Mouse (Mus musculus) erythroblast, embryonic 14.5 days (primary cell): ENCODE results near the gene Slc24a3. TPM values are rescaled to one million over a fixed set of nuclear protein-coding genes. Genes with fewer than 3 reads are reported as not detected.

ENCODE experiments used
- H3K27me3 ChIP-seq: 2 replicates; pipeline ENCODE4 v1.6.1; 2012; ENCODE audit warnings: inconsistent platforms; ENCODE audit not compliant: control insufficient read depth
- H3K36me3 ChIP-seq: 2 replicates; pipeline ENCODE4 v1.6.1; 2012; ENCODE audit warnings: mild to moderate bottlenecking, inconsistent platforms; ENCODE audit not compliant: control insufficient read depth
- H3K4me1 ChIP-seq: 2 replicates; pipeline ENCODE4 v1.6.1; 2012; ENCODE audit warnings: inconsistent platforms; ENCODE audit not compliant: control insufficient read depth
- H3K4me3 ChIP-seq: replicated peaks from 2 replicates; pipeline ENCODE3; 2012; ENCODE audit warnings: moderate library complexity, mild to moderate bottlenecking, inconsistent platforms
- H3K9me3 ChIP-seq: 2 replicates; pipeline ENCODE4 v1.6.1; 2012; ENCODE audit warnings: low read length, inconsistent platforms, mixed read lengths; ENCODE audit not compliant: control insufficient read depth
- GATA1 ChIP-seq: IDR thresholded peaks from 2 replicates; pipeline ENCODE4 v1.6.1; 2012; ENCODE audit warnings: low read length, inconsistent platforms, mixed read lengths
- TAL1 ChIP-seq: IDR thresholded peaks from 3 replicates; pipeline ENCODE4 v1.6.1; 2012; ENCODE audit warnings: low read length, inconsistent platforms, mixed read lengths
- polyA plus RNA-seq: library from polyadenylated mRNA; stranded (reverse); fragments of >175 nt; gene quantifications from 2 replicates; pipeline ENCODE4 v1.2.3, GENCODE M21; 2012

Slc24a3 gene
- polyA plus RNA-seq, 1 experiment = 0.02 TPM

DNA sequence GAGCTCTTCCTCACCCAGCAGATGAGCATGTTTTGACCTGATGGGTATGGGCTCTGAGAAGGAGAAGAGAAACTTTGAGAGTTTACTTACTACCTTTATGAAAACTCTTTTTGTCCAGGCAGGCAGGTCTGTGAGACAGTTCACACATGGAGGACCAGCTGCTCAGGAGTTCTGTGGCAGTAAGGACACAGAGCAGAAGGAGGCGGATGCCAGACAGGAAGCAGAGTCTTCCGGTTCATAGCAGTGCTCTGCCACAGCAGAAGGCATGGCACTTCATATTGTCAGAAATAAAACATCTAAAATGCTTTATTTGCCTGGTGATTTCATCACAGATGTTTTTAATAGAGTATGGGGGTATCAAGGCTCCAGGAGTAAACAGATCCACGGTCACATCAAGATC lies 58.1 kb downstream of the Slc24a3 start:
- no peaks in the 10 kb centered on the region for H3K4me1 ChIP-seq

DNA sequence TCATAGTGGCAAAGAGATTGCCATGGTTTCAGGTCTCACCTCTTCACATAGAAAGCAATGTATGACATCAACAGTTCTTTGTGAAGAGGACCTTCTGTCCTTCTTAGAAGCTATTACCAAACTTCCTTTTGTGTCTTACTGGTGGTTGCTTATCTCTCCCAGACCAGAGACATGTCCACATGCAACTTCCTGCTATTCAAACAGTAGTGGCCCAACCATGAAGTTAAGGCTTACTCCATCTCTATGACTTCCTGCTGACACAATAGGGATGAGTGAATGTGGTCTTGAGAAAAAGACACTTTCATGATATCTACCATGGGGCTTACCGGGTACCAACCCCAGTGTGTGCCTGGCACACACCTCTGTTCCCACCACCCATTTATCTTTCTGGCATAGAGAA lies 58.5 kb downstream of the Slc24a3 start:
- H3K27me3 ChIP-seq = no peaks in the 10 kb centered on the region
- H3K4me3 ChIP-seq = no peak overlapping the region
- H3K36me3 ChIP-seq = no peaks in the 10 kb centered on the region
- TF ChIP-seq TAL1 (no peak), GATA1 (no peak)
- no peaks in the 10 kb centered on the region for H3K4me1 ChIP-seq
- no peaks in the 10 kb centered on the region for H3K9me3 ChIP-seq

More for the DNA sequence above, 58.1 kb downstream of the Slc24a3 start:
- Histone ChIP-seq H3K27me3 (no peaks in the 10 kb centered on the region), H3K4me3 (no peak overlapping the region), H3K9me3 (no peaks in the 10 kb centered on the region), H3K36me3 (no peaks in the 10 kb centered on the region)
- TF ChIP-seq GATA1 = no peak
- TF ChIP-seq TAL1 = no peak

DNA sequence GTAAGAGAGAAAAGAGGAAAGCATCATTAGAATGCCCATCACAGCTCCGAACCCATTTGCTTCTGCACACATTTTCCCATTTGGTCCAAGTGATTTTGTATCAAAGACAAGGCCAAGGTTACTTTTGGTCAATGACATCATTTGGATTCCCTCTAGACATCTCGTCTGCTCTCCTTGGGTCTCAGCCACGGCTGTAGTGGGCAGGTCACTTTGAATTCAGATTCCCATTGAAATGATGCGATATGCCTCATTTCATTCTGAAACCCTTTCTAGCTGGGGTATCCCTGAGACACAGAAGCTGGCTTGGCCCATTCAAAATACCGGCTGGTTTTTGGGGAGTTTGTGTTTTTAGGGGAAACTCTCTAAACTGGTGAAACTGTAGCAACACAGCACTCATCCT lies 59.8 kb downstream of the Slc24a3 start:
- no peak overlapping the region for H3K4me3 ChIP-seq
- no peaks in the 10 kb centered on the region for H3K36me3 ChIP-seq
- H3K27me3 ChIP-seq = no peaks in the 10 kb centered on the region
- H3K4me1 ChIP-seq = no peaks in the 10 kb centered on the region
- TF ChIP-seq TAL1 (no peak), GATA1 (no peak)
- no peaks in the 10 kb centered on the region for H3K9me3 ChIP-seq

DNA sequence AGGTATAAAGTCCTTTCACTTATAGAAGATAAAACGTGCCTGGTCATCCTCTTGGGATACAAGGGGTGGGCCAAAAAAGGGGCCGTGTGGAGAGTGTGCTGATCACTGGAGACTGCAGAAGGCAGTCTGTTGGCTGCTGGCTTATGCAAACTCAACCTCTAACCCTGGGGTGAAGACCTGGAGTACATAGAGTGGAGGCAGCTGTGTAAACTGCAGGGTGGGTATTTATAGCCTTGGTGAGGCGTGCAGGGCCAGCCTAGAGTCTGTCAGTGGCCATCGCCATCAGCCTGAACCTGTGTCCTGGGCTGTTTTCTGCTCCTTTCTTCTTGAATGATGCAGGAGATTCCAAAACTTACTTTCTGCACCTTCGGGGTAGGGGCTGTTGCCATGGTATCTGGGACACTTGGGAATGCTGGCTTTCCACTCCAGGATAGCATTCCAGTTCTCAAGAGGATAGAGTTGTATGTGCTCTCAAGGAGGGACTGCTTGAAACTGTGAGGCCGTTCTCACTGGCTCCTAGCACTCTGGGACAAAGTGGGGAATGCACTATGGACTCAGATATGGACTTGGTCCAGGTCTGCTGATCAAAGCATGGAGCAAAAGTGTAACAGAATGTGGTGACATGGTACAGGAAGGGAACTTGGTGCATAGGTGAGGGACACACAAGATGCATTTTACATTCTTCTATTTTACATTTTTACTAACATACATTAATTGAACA lies 65.4 kb downstream of the Slc24a3 start:
- Histone ChIP-seq H3K4me3 (no peak overlapping the region), H3K36me3 (no peaks in the 10 kb centered on the region), H3K4me1 (no peaks in the 10 kb centered on the region), H3K9me3 (no peaks in the 10 kb centered on the region), H3K27me3 (no peaks in the 10 kb centered on the region)
- TF ChIP-seq GATA1 (no peak), TAL1 (no peak)

DNA sequence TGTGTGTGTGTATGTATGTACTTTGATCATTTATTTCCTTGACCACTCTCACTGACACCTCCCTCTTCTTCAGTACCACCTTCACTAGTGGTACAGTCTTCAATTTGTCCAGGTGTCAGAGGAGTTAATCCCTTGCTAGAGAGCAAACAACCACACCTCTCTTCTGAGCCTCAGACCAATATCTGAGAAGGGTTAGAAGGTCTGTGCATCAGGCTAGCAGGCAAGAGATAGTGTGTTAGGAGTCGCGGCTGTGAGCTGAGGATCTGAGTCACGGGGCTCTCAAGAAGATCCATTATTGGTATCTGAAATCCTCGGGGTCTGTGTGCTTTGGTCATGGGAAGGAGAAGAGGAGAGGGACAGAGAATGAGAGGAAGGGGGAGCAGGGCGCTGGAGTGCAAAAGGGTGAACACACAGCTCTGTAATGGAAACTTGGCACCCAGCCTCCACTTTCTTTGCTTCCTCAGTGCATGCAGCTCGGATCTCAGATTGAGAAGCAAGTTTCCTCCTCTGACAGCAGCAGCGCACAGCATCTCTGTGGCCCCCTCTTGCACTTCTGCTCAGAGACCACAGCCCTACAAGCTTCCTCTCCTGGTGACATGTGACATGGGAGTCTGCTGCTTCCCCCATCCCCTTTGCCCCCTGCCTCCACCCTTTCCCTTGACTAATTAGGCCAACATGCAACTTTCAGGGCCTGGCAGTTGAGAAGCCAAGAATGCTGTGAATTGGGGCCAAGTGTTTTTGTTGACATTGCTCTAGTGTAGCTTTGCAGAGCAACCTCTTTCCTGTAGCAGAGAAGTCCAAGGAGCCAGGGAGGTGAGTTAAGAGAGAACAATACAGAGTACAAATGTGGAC lies 66.2 kb downstream of the Slc24a3 start:
- H3K4me3 ChIP-seq = no peak overlapping the region
- no peaks in the 10 kb centered on the region for H3K27me3 ChIP-seq
- H3K4me1 ChIP-seq = no peaks in the 10 kb centered on the region
- no peaks in the 10 kb centered on the region for H3K36me3 ChIP-seq
- no peaks in the 10 kb centered on the region for H3K9me3 ChIP-seq
- TF ChIP-seq TAL1 (no peak), GATA1 (no peak)

DNA sequence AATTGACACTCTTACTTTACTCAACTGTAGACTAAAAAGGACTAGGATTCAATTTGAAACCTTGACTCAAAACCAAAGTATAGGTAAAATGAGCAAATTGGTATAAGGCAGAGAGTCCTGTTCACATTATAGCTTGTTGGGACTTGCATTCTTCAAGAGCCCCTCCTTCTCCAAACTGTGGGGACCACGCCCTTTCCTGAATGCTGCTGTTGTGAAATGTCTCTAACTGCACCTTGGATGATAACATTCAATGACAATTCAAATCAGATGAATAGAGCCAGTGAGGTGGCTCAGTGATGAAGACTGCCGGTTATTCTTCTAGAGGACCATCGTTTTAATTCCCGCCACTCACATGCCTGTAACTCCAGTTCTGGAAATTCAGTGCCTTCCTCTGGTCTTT lies 78.8 kb downstream of the Slc24a3 start:
- no peaks in the 10 kb centered on the region for H3K4me1 ChIP-seq
- H3K27me3 ChIP-seq = no peaks in the 10 kb centered on the region
- H3K4me3 ChIP-seq = no peak overlapping the region
- no peaks in the 10 kb centered on the region for H3K36me3 ChIP-seq
- TF ChIP-seq TAL1 (no peak), GATA1 (no peak)
- no peaks in the 10 kb centered on the region for H3K9me3 ChIP-seq

DNA sequence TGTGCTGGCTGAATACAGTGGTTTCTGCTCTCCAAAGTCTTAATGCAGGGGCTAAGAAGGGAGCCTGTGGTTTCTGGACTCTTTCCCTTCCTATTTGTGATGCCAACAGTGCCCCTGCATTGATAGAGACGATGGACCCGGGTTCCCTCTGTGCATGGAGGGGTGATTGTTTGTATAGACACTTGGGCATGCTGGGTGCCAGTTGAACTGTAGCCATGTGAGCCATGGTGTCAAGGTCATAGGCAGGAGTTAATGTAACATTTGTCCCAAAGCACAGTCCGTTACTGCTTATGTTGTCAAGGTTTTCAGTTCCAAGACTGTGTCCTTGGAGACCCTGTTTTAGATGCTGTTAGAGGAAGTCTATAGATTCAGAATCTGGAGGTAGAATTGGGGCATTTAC lies 80.6 kb downstream of the Slc24a3 start:
- Histone ChIP-seq H3K36me3 (no peaks in the 10 kb centered on the region), H3K9me3 (no peaks in the 10 kb centered on the region), H3K27me3 (no peaks in the 10 kb centered on the region), H3K4me3 (no peak overlapping the region), H3K4me1 (no peaks in the 10 kb centered on the region)
- TF ChIP-seq GATA1 (no peak), TAL1 (no peak)

DNA sequence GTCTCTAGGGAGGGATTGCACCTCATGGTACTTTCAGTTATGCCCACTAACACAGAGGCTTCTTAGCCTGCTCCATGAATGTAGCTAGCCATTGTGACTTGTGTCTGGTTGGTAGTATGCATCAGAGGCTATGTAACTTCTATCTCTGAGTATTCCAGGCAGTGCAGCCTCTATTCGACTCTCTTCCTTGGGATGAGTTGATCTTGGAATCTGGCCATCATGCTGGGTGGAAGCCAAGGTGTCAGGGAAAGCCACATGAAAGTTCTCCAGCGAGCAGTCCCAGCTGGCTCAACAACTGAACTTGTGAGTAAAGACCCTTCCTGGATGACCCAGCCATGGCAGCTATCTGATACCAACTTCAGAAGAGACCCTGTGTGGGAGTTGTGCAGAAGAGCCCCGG lies 89.8 kb downstream of the Slc24a3 start:
- no peaks in the 10 kb centered on the region for H3K36me3 ChIP-seq

DNA sequence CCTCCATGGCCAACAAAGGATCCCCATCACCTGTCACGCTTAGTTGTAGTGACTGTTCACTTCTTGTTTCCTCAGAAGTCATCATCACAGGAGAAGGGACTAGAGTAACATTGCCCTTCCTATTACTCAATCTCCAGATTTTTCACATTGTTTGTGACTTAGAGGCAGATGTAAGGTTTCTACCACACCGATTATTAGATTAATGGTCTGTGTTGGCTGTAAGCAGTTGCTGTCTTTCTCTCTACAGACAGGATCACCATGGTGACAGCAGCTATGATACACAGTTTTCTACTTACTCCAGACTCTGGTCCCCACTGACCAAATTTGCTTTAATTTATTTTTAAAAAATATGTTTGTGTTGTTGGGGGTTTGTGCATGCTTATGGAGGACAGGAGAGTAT lies 90.3 kb downstream of the Slc24a3 start:
- no peaks in the 10 kb centered on the region for H3K27me3 ChIP-seq
- no peaks in the 10 kb centered on the region for H3K4me1 ChIP-seq
- H3K36me3 ChIP-seq = no peaks in the 10 kb centered on the region
- no peak overlapping the region for H3K4me3 ChIP-seq
- no peaks in the 10 kb centered on the region for H3K9me3 ChIP-seq
- no peak for TF ChIP-seq GATA1
- TF ChIP-seq TAL1 = no peak

More for the DNA sequence above, 89.8 kb downstream of the Slc24a3 start:
- Histone ChIP-seq H3K9me3 (no peaks in the 10 kb centered on the region), H3K4me1 (no peaks in the 10 kb centered on the region), H3K27me3 (no peaks in the 10 kb centered on the region), H3K4me3 (no peak overlapping the region)
- TF ChIP-seq TAL1 = no peak
- no peak for TF ChIP-seq GATA1
